Mouse (Mus musculus) adrenal gland, adult 18-20 months (tissue): ENCODE measurements around the gene 2210010C04Rik. TPM values are rescaled to one million over a fixed set of nuclear protein-coding genes. Genes with fewer than 3 reads are reported as not detected.
"Not testable (repeated sequence)": the region's sequence is repeated elsewhere in the genome, so short reads cannot be mapped to it uniquely, and the experiment has no call there.

Experiments used
- DNase-seq, 2 experiments: peaks; one replicate each; pipeline ENCODE4 v3.0.0; 2021 to 2022; ENCODE audit warnings: low spot score in 2 of 2
- total RNA-seq, 2 experiments: library from RNA; stranded (reverse); gene quantifications; 1 replicate in 1 of 2; 2 replicates in 1 of 2; pipeline ENCODE4 v1.2.3; 2021

2210010C04Rik gene
- total RNA-seq, 2 experiments from 2014 or later: not detected

GRCm38 (mm10) chr6:41025873-41026650, 9.2 kb downstream of the 2210010C04Rik start:
- DNase-seq: no peak

GRCm38 (mm10) chr6:41019140-41019539, 16.2 kb downstream of the 2210010C04Rik start:
- DNase-seq: no peak

- no peak for DNase-seq
Measured at GRCm38 (mm10) chr6:41018629-41019028, 16.7 kb downstream of the 2210010C04Rik start.

- no peak for DNase-seq
Measured at GRCm38 (mm10) chr6:41015065-41015464, 20.2 kb downstream of the 2210010C04Rik start.

GRCm38 (mm10) chr6:40999379-40999778, 35.9 kb downstream of the 2210010C04Rik start, which contains the start of gene Gm2663:
Gene Gm2663 (minus strand): TSS chr6:40999479.
- not testable (repeated sequence) for DNase-seq

Other genes starting within 250 kb of the 2210010C04Rik start
- gene Moxd2, start 148.0 kb downstream of the 2210010C04Rik start, total RNA-seq: not detected
- gene Prss58, start 135.1 kb downstream of the 2210010C04Rik start, total RNA-seq: not detected
- not detected for gene 1700074P13Rik, start 95.0 kb downstream of the 2210010C04Rik start, total RNA-seq
- gene Gm4744, start 83.6 kb downstream of the 2210010C04Rik start, total RNA-seq: not detected
- gene 1810009J06Rik, start 70.8 kb downstream of the 2210010C04Rik start, total RNA-seq: not detected
- gene Gm2663, start 36.0 kb downstream of the 2210010C04Rik start, total RNA-seq: not detected